Mouse (Mus musculus) ES-E14 (cell line): ENCODE measurements at regions not wholly inside any gene's neighbourhood (a gene's known extent, or its start where the extent isn't known, plus 50 kb on each side); places are given as distances from the start of the nearest gene placed in this dataset.

Experiments used
- DNase-seq: peaks from one replicate; pipeline ENCODE4 v3.0.0-alpha.2; 2013; ENCODE audit warnings: low read depth, low spot score
- H3K27ac ChIP-seq: 2 replicates; pipeline ENCODE4 v1.5.1; 2012; ENCODE audit warnings: low read depth, mild to moderate bottlenecking, low read length, moderate library complexity, mixed read lengths; ENCODE audit not compliant: poor library complexity, insufficient read depth, severe bottlenecking
- H3K36me3 ChIP-seq: 2 replicates; pipeline ENCODE4 v1.6.1; 2012; ENCODE audit warnings: mild to moderate bottlenecking, low read length, moderate library complexity, mixed read lengths; ENCODE audit not compliant: control insufficient read depth, poor library complexity, insufficient read depth, severe bottlenecking
- H3K4me1 ChIP-seq, 2 experiments: fragments of 150-350 bp in 1 of 2; sonication (generic) in 1 of 2; 2 replicates each; pipeline ENCODE4 v1.6.1; 2012; ENCODE audit warnings: low read length in 2 of 2, mild to moderate bottlenecking in 1 of 2, mixed read lengths in 1 of 2; ENCODE audit not compliant: control insufficient read depth in 2 of 2, insufficient read depth in 2 of 2, poor library complexity in 1 of 2
- H3K4me3 ChIP-seq, 2 experiments: fragments of 150-350 bp in 1 of 2; sonication (generic) in 1 of 2; 2 replicates each; pipeline ENCODE4 v1.5.1; 2012; ENCODE audit warnings: low read length in 2 of 2, low read depth in 1 of 2, mild to moderate bottlenecking in 1 of 2, mixed read lengths in 1 of 2; ENCODE audit not compliant: insufficient read depth in 1 of 2, poor library complexity in 1 of 2, severe bottlenecking in 1 of 2
- H3K9ac ChIP-seq: 2 replicates; pipeline ENCODE4 v1.6.1; 2012; ENCODE audit warnings: low read depth, mild to moderate bottlenecking, low read length, mixed read lengths; ENCODE audit not compliant: poor library complexity, insufficient read depth, severe bottlenecking
- H3K9me3 ChIP-seq: fragments of 150-350 bp; sonication (generic); 2 replicates; pipeline ENCODE4 v1.6.1; 2012; ENCODE audit warnings: low read depth, mild to moderate bottlenecking, low read length; ENCODE audit not compliant: control insufficient read depth, insufficient read depth
- CHD2 ChIP-seq: IDR thresholded peaks from 2 replicates; pipeline ENCODE4 v1.6.1; 2014; ENCODE audit warnings: mild to moderate bottlenecking, low read depth, low read length, inconsistent platforms
- HCFC1 ChIP-seq: IDR thresholded peaks from 2 replicates; pipeline ENCODE4 v1.6.1; 2012; ENCODE audit warnings: low read length, inconsistent platforms, borderline replicate concordance; ENCODE audit not compliant: insufficient read depth
- MAFK ChIP-seq: IDR thresholded peaks from 2 replicates; pipeline ENCODE4 v1.6.1; 2014; ENCODE audit warnings: mild to moderate bottlenecking, low read depth, low read length, inconsistent platforms; ENCODE audit not compliant: insufficient read depth
- ZC3H11A ChIP-seq: IDR thresholded peaks from 2 replicates; pipeline ENCODE4 v1.6.1; 2012; ENCODE audit warnings: low read depth, mild to moderate bottlenecking, inconsistent platforms, low read length, borderline replicate concordance
- ZNF384 ChIP-seq: IDR thresholded peaks from 2 replicates; pipeline ENCODE4 v1.6.1; 2012; ENCODE audit warnings: low read depth, low read length, inconsistent platforms
- in situ Hi-C, 2 experiments: fragments of 600-800 bp; cut with MboI; formaldehyde crosslinking; loops; one replicate each; pipeline ENCODE4 v1.15.1; 2025; ENCODE audit warnings: low sequenced_read_pairs in 2 of 2, inconsistent platforms in 1 of 2; ENCODE audit not compliant: unreplicated experiment in 2 of 2

GRCm38 (mm10) chr17:88142003-88142402 lies 76.9 kb upstream of the Fbxo11 start:
- Histone ChIP-seq H3K9me3 (no peaks in the 10 kb centered on the region), H3K4me3 (peak overlapping the region in 1 of 2 experiments; percentile 43; a peak in 1 of 4 replicates), H3K27ac (no peak overlapping the region), H3K9ac (no peak overlapping the region), H3K4me1 (peaks cover 2 to 4% of the 10 kb centered on the region in 2 experiments; a peak in 1 of 4 replicates), H3K36me3 (no peaks in the 10 kb centered on the region)
- in situ Hi-C loops, result no loop called here
- TF ChIP-seq MAFK (no peak), ZC3H11A (no peak), CHD2 (no peak), ZNF384 (no peak), HCFC1 (no peak)
- DNase-seq, result peak; percentile 27

- TF ChIP-seq ZNF384 (no peak), HCFC1 (no peak), MAFK (no peak), ZC3H11A (no peak), CHD2 (no peak)
- H3K4me3 ChIP-seq, result no peak overlapping the region
- no peak overlapping the region for H3K9ac ChIP-seq
- no peaks in the 10 kb centered on the region for H3K9me3 ChIP-seq
- no peak overlapping the region for H3K27ac ChIP-seq
- DNase-seq, result no peak
- in situ Hi-C loops, result no loop called here
- peaks cover 2 to 4% of the 10 kb centered on the region in 2 experiments; a peak in 1 of 4 replicates for H3K4me1 ChIP-seq
- H3K36me3 ChIP-seq, result no peaks in the 10 kb centered on the region
Measured at GRCm38 (mm10) chr17:88142809-88143208, 77.7 kb upstream of the Fbxo11 start.

GRCm38 (mm10) chr17:88143378-88143943 lies 78.4 kb upstream of the Fbxo11 start:
- H3K27ac ChIP-seq, result no peak overlapping the region
- H3K9me3 ChIP-seq, result no peaks in the 10 kb centered on the region
- DNase-seq, result no peak
- peaks cover 2 to 4% of the 10 kb centered on the region in 2 experiments; a peak in 1 of 4 replicates for H3K4me1 ChIP-seq
- TF ChIP-seq MAFK, result no peak
- TF ChIP-seq HCFC1, result no peak
- TF ChIP-seq CHD2, result no peak
- TF ChIP-seq ZNF384, result no peak
- TF ChIP-seq ZC3H11A, result no peak
- H3K4me3 ChIP-seq, result no peak overlapping the region
- no peaks in the 10 kb centered on the region for H3K36me3 ChIP-seq
- no peak overlapping the region for H3K9ac ChIP-seq
- in situ Hi-C loops, result no loop called here

GRCm38 (mm10) chr17:88158550-88158949 lies 93.5 kb upstream of the Fbxo11 start:
- Histone ChIP-seq H3K9ac (no peak overlapping the region), H3K4me1 (peaks cover 3 to 9% of the 10 kb centered on the region in 2 experiments; a peak in 2 of 4 replicates), H3K27ac (no peak overlapping the region), H3K36me3 (peaks cover 5% of the 10 kb centered on the region; the same call in 1 of the 2 replicates), H3K4me3 (no peak overlapping the region; a peak in 1 of 4 replicates), H3K9me3 (no peaks in the 10 kb centered on the region)
- in situ Hi-C loops, result no loop called here
- TF ChIP-seq MAFK (no peak), ZNF384 (no peak), ZC3H11A (no peak), HCFC1 (no peak), CHD2 (no peak)
- DNase-seq, result no peak
